Mouse (Mus musculus) fat pad, adult 2 months (tissue): ENCODE measurements around the gene Duoxa2.

ENCODE experiments used
- DNase-seq: peaks from one replicate; pipeline ENCODE4 v3.0.0-alpha.2; 2011; ENCODE audit warnings: low read depth, low spot score; ENCODE audit errors: extremely low read depth

The Duoxa2 gene

DNA sequence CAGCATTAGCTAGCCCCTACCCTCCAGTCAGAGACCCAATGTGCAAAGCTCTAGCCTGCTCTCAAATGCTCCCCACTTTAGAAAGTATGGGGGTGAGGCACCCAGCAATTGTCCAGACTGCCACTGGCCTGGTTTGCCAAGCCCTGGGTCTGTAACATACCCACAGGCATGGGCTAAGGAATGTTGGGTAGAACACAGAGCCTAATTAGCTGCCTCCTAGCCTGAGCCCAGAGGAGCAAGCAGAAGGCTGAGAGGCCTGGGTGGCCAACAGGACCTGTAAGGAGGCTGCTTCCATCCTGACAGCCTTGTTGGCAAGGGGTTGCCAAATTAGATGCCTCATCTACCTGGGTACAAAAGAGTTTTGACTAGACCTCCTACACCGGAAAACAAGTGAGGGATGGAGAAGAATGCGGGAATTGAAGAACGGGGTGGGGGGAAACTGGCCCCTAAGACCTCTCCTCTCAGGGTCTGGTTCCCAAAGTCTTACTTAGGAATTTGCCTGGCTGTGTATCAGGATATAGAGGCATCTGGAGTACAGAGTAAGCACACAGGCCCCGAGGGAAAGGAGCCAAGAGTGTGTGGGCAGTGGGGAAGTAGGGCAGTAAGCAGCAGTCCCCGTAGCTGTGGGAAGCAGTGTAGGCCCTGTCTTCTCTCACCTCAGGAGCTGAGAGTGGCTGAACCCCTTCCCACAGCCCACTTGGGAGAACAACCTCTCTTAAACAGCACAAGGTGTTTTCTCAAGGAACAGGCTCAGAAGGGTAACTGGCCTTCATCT is 52.6 kb downstream of the Duoxa2 start:
- no peak for DNase-seq

DNA sequence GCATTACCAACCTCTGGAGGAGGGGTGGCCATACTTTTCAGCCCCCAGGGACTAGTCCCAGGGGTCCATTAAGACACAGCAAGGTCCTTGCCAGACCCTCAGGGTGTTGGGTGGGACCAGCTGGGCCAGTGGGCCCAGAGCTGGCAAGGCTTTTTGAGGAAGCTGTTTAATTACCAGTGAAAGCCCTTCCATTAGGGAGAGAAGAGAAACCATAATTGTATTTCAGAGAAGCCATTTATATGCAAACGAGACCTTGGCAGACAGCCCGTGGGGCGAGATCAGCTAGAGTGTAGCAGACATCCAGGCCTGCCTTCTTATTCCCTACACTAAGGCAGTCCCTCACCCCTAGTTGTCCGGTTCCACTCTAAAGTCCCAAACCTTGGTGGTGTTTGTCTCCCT is 53.2 kb downstream of the Duoxa2 start:
- no peak for DNase-seq
